Mouse (Mus musculus): ENCODE data around the gene Psrc1. TPM values are rescaled to one million over a fixed set of nuclear protein-coding genes. Genes with fewer than 3 reads are reported as not detected.

The Psrc1 gene
- polyA plus RNA-seq, 1 experiment from 2014 or later, result 76.5 TPM

GRCm38 (mm10) chr3:108411026-108411753 is 27.6 kb downstream of the Psrc1 start:
- H3K36me3 ChIP-seq (ENCODE audit: insufficient read depth), result peaks cover 20% of the 10 kb centered on the region; the same call in 1 of the 2 replicates
- 0 out of 2 replicates have a peak, but pooled peaks cover 6% of the 10 kb centered on the region for H3K4me1 ChIP-seq (ENCODE audit: insufficient read depth)
- H3K9me3 ChIP-seq (ENCODE audit: low read depth, low read length), result peaks cover 19% of the 10 kb centered on the region; the same call in 1 of the 2 replicates
- H3K27ac ChIP-seq (ENCODE audit: low read depth), result peak overlapping the region; percentile 12; the same call in 1 of the 2 replicates
- ATAC-seq (ENCODE audit: insufficient read depth) (no peak), DNase-seq (no peak)
- no peak for TF ChIP-seq CTCF (IDR thresholded peaks at IDR 0.05; ENCODE audit: low read depth)
- peak overlapping the region; percentile 38 for H3K4me2 ChIP-seq
- peaks cover 14% of the 10 kb centered on the region; the same call in 1 of the 2 replicates for H3K27me3 ChIP-seq (ENCODE audit: insufficient read depth, low read length)
- H3K9ac ChIP-seq, result 0 out of 2 replicates have a peak overlapping the region, but pooled peaks have one; percentile 20
- H3K4me3 ChIP-seq (ENCODE audit: low read depth, low read length), result no peak overlapping the region
- WGBS, result 59% methylated on average over 5 of the region's 5 CpGs

GRCm38 (mm10) chr3:108411754-108412121 is 28.1 kb downstream of the Psrc1 start:
- Histone ChIP-seq H3K9ac (peak overlapping the region; percentile 6; the same call in 1 of the 2 replicates), H3K9me3 (ENCODE audit: low read depth, low read length) (peaks cover 19% of the 10 kb centered on the region; the same call in 1 of the 2 replicates), H3K36me3 (ENCODE audit: insufficient read depth) (peaks cover 16% of the 10 kb centered on the region; the same call in 1 of the 2 replicates), H3K4me1 (ENCODE audit: insufficient read depth) (0 out of 2 replicates have a peak, but pooled peaks cover 6% of the 10 kb centered on the region), H3K4me2 (peak overlapping the region; percentile 38; the same call in 1 of the 2 replicates), H3K27me3 (ENCODE audit: insufficient read depth, low read length) (peaks cover 14% of the 10 kb centered on the region; the same call in 1 of the 2 replicates), H3K4me3 (ENCODE audit: low read depth, low read length) (no peak overlapping the region), H3K27ac (ENCODE audit: low read depth) (peak overlapping the region; percentile 6; the same call in 1 of the 2 replicates)
- ATAC-seq (ENCODE audit: insufficient read depth) (no peak), DNase-seq (peak; percentile 39)
- no peak for TF ChIP-seq CTCF (IDR thresholded peaks at IDR 0.05; ENCODE audit: low read depth)
- 61% methylated on average over 8 of the region's 8 CpGs for WGBS

GRCm38 (mm10) chr3:108413634-108414360 is 30.2 kb downstream of the Psrc1 start:
- Histone ChIP-seq H3K9ac (no peak overlapping the region), H3K9me3 (ENCODE audit: low read depth, low read length) (peaks cover 19% of the 10 kb centered on the region; the same call in 1 of the 2 replicates), H3K27ac (ENCODE audit: low read depth) (no peak overlapping the region), H3K27me3 (ENCODE audit: insufficient read depth, low read length) (peaks cover 17% of the 10 kb centered on the region; the same call in 1 of the 2 replicates), H3K4me2 (no peak overlapping the region), H3K4me3 (ENCODE audit: low read depth, low read length) (no peak overlapping the region), H3K36me3 (ENCODE audit: insufficient read depth) (peaks cover 16% of the 10 kb centered on the region; the same call in 1 of the 2 replicates), H3K4me1 (ENCODE audit: insufficient read depth) (0 out of 2 replicates have a peak, but pooled peaks cover 6% of the 10 kb centered on the region)
- TF ChIP-seq CTCF (IDR thresholded peaks at IDR 0.05; ENCODE audit: low read depth), result no peak
- WGBS, result 95% methylated on average over 35 of the region's 35 CpGs
- ATAC-seq (ENCODE audit: insufficient read depth) (no peak), DNase-seq (no peak)

- peak; percentile 55 for DNase-seq
- 0 out of 2 replicates have a peak, but pooled peaks cover 6% of the 10 kb centered on the region for H3K4me1 ChIP-seq (ENCODE audit: insufficient read depth)
- H3K27me3 ChIP-seq (ENCODE audit: insufficient read depth, low read length), result peaks cover 17% of the 10 kb centered on the region; the same call in 1 of the 2 replicates
- H3K36me3 ChIP-seq (ENCODE audit: insufficient read depth), result peaks cover 16% of the 10 kb centered on the region; the same call in 1 of the 2 replicates
- TF ChIP-seq CTCF (IDR thresholded peaks at IDR 0.05; ENCODE audit: low read depth), result no peak
- peak within 1 kb of the TSS; percentile 69 for H3K4me3 ChIP-seq (ENCODE audit: low read depth, low read length)
- H3K27ac ChIP-seq (ENCODE audit: low read depth), result peak within 1 kb of the TSS; percentile 55; the same call in 1 of the 2 replicates
- WGBS, result 4% methylated on average over 60 of the region's 67 CpGs
- peaks cover 19% of the 10 kb centered on the region; the same call in 1 of the 2 replicates for H3K9me3 ChIP-seq (ENCODE audit: low read depth, low read length)
- H3K4me2 ChIP-seq, result peak within 1 kb of the TSS; percentile 99
- ATAC-seq (ENCODE audit: insufficient read depth), result peak; percentile 26
- peak within 1 kb of the TSS; percentile 68 for H3K9ac ChIP-seq
Measured at GRCm38 (mm10) chr3:108414857-108415830, 31.5 kb downstream of the Psrc1 start, which contains the start of gene Celsr2. Celsr2 (minus strand) TSS chr3:108415552.

- 0 out of 2 replicates have a peak, but pooled peaks cover 6% of the 10 kb centered on the region for H3K4me1 ChIP-seq (ENCODE audit: insufficient read depth)
- peaks cover 19% of the 10 kb centered on the region; the same call in 1 of the 2 replicates for H3K9me3 ChIP-seq (ENCODE audit: low read depth, low read length)
- DNase-seq (peak; percentile 92), ATAC-seq (ENCODE audit: insufficient read depth) (peak; percentile 86)
- H3K9ac ChIP-seq, result peak overlapping the region; percentile 68
- peak overlapping the region; percentile 55; the same call in 1 of the 2 replicates for H3K27ac ChIP-seq (ENCODE audit: low read depth)
- no peak for TF ChIP-seq CTCF (IDR thresholded peaks at IDR 0.05; ENCODE audit: low read depth)
- H3K36me3 ChIP-seq (ENCODE audit: insufficient read depth), result peaks cover 16% of the 10 kb centered on the region; the same call in 1 of the 2 replicates
- H3K4me2 ChIP-seq, result peak overlapping the region; percentile 99
- peaks cover 17% of the 10 kb centered on the region; the same call in 1 of the 2 replicates for H3K27me3 ChIP-seq (ENCODE audit: insufficient read depth, low read length)
- under 1% methylated on average over 48 of the region's 48 CpGs for WGBS
- peak overlapping the region; percentile 69 for H3K4me3 ChIP-seq (ENCODE audit: low read depth, low read length)
Measured at GRCm38 (mm10) chr3:108415831-108416223, 32.2 kb downstream of the Psrc1 start.

- no peaks in the 10 kb centered on the region for H3K9me3 ChIP-seq (ENCODE audit: low read depth, low read length)
- ATAC-seq (ENCODE audit: insufficient read depth) (no peak), DNase-seq (no peak)
- peaks cover 9% of the 10 kb centered on the region; the same call in 1 of the 2 replicates for H3K4me1 ChIP-seq (ENCODE audit: insufficient read depth)
- H3K36me3 ChIP-seq (ENCODE audit: insufficient read depth), result peaks cover 30% of the 10 kb centered on the region
- 32% methylated on average over 6 of the region's 6 CpGs for WGBS
- no peak overlapping the region for H3K4me3 ChIP-seq (ENCODE audit: low read depth, low read length)
- no peak overlapping the region for H3K27ac ChIP-seq (ENCODE audit: low read depth)
- no peak for TF ChIP-seq CTCF (IDR thresholded peaks at IDR 0.05; ENCODE audit: low read depth)
- no peak overlapping the region for H3K9ac ChIP-seq
- no peak overlapping the region for H3K4me2 ChIP-seq
- no peaks in the 10 kb centered on the region for H3K27me3 ChIP-seq (ENCODE audit: insufficient read depth, low read length)
Measured at GRCm38 (mm10) chr3:108423006-108423405, 39.4 kb downstream of the Psrc1 start.
